Mouse (Mus musculus) ES-Bruce4 (cell line): Measurements from ENCODE around the gene Zfp719. TPM values are rescaled to one million over a fixed set of nuclear protein-coding genes. Genes with fewer than 3 reads are reported as not detected.
A peak's percentile ranks its signal among the peaks of the same experiment; 100 is the strongest.

Source experiments
- H3K27ac ChIP-seq: 2 replicates; pipeline ENCODE4 v1.5.1; 2012; ENCODE audit warnings: low read length, inconsistent platforms; ENCODE audit not compliant: insufficient read depth
- H3K27me3 ChIP-seq: 2 replicates; pipeline ENCODE4 v1.6.1; 2012; ENCODE audit warnings: mild to moderate bottlenecking, low read length, inconsistent platforms; ENCODE audit not compliant: control insufficient read depth, poor library complexity, insufficient read depth, severe bottlenecking
- H3K36me3 ChIP-seq: 2 replicates; pipeline ENCODE4 v1.6.1; 2012; ENCODE audit warnings: inconsistent platforms, mild to moderate bottlenecking, low read length, moderate library complexity; ENCODE audit not compliant: control insufficient read depth, poor library complexity, insufficient read depth, severe bottlenecking
- H3K4me1 ChIP-seq: one replicate; pipeline ENCODE4 v1.8.1; 2011; ENCODE audit warnings: low read length; ENCODE audit not compliant: control insufficient read depth, insufficient read depth
- H3K4me3 ChIP-seq: 2 replicates; pipeline ENCODE4 v1.5.1; 2011; ENCODE audit warnings: low read depth, mild to moderate bottlenecking, low read length
- H3K9ac ChIP-seq: 2 replicates; pipeline ENCODE4 v1.6.1; 2012; ENCODE audit warnings: low read depth, mild to moderate bottlenecking, inconsistent platforms; ENCODE audit not compliant: poor library complexity, severe bottlenecking
- H3K9me3 ChIP-seq: replicated peaks from 2 replicates; pipeline ENCODE4 v1.6.1; 2012; ENCODE audit warnings: mild to moderate bottlenecking, low read length, inconsistent platforms; ENCODE audit not compliant: control insufficient read depth, poor library complexity, insufficient read depth, severe bottlenecking
- CTCF ChIP-seq: IDR thresholded peaks from one replicate; pipeline ENCODE4 v1.8.1; 2011; ENCODE audit warnings: low read depth, low read length
- EP300 ChIP-seq: IDR thresholded peaks from 2 replicates; pipeline ENCODE4 v1.6.1; 2011; ENCODE audit warnings: low read depth, low read length; ENCODE audit not compliant: insufficient read depth
- POLR2A ChIP-seq: IDR thresholded peaks from one replicate; pipeline ENCODE4 v1.8.1; 2011; ENCODE audit warnings: low read length; ENCODE audit not compliant: insufficient read depth
- polyA plus RNA-seq: library from polyadenylated mRNA; stranded (reverse); fragments of >200 nt; gene quantifications from 2 replicates; pipeline ENCODE4 v1.2.4, GENCODE M21; 2011; ENCODE audit warnings: low read depth; ENCODE audit not compliant: missing spikeins, insufficient read depth, insufficient read length

Zfp719 gene
- polyA plus RNA-seq, 1 experiment: 9.4 TPM

DNA sequence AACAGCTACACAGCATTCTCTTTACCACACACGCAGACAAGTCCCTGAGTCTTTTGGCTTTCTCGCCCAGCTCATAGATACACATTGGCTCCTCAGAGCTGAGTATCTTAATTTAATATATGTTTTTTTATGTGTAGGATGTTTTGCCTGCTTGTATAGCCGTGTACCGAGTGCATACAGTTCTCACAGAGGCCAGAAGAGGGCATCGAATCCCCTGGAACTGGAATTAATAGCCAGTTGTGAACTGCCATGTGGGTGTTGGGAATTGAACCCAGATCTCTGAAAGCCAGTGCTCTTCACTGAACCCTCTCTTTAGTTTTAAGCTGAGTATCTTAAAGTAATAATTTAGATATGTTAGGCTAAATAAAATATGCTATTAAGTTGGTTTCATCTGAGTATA, 5.4 kb downstream of the Zfp719 start:
- Histone ChIP-seq H3K27me3 (no peaks in the 10 kb centered on the region), H3K9me3 (no peaks in the 10 kb centered on the region), H3K4me1 (peaks cover 2% of the 10 kb centered on the region), H3K27ac (no peak overlapping the region), H3K36me3 (peaks cover 48% of the 10 kb centered on the region), H3K9ac (no peak overlapping the region), H3K4me3 (no peak overlapping the region)
- peak; percentile 22 for TF ChIP-seq CTCF
- no peak for TF ChIP-seq POLR2A
- no peak for TF ChIP-seq EP300

DNA sequence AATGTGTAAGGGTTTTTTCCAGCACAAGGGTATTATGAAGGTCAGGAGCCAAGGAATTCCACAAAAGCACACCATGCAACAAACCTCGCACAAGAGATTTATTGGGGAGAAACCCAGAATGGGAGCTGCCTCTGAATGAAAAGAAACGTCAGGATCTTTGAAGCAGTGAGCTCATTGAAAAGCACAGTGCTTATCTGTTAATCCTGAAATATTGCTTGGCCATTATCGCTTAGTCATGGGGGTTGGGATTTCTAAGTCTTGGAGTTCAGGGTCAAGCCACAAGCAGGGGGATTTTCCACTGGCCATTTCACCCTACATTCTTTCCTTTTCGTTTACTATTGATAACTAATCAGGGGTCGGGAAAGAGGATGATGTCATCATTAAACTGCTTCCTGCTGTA, 22.5 kb downstream of the Zfp719 start:
- no peaks in the 10 kb centered on the region for H3K27me3 ChIP-seq
- peak overlapping the region; percentile 76 for H3K27ac ChIP-seq
- H3K4me1 ChIP-seq: peaks cover 3% of the 10 kb centered on the region
- H3K9me3 ChIP-seq: no peaks in the 10 kb centered on the region
- H3K4me3 ChIP-seq: no peak overlapping the region
- no peaks in the 10 kb centered on the region for H3K36me3 ChIP-seq
- peak overlapping the region; percentile 47; the same call in 1 of the 2 replicates for H3K9ac ChIP-seq
- TF ChIP-seq EP300 (no peak), CTCF (no peak), POLR2A (no peak)

DNA sequence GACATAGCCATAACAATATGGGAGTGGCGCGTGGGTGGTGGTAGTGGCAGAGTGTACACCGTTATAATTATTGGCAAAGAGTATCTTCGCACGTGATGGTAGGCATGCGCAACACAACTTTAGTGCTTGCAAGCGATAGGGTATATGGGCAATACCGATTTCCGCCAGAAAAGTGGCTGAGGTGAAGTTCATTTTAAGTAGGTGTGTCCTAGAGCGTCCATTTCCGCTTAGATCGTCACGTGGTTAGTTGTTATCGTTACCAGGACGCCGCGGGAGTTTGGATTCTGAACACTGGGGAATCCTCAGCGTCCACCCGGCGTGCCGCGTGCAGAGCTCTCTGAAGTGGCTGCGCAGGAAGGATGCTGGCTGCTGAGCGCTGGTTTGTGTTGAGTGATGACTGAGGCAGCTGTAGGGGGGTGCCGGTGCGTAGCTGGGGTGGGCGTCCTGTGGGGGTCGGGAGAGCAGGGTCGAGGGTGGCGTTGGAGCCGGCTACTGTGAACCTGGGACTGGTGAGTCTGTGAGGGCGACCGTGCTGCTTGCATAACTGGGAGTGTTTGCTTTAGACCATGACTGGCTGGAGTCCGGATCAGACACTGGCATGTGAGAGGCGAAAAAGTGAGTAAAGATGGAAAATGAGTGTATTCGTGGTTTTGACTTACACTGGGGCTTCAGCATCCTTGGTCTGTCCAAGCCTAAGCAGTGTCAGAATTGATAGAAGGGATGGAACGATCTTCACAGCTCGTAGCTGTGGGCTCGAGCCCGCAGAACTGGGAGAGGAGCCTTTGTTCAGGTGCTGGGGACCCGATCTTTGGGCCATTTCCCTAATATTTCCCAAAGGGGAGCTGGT, 27.7 kb downstream of the Zfp719 start, which contains the start of gene Zfp819:
TSS of gene Zfp819 (plus strand) at position 274 of the 847 bp plus-strand sequence.
- Histone ChIP-seq H3K27me3 (no peaks in the 10 kb centered on the region), H3K27ac (peak within 1 kb of the TSS; percentile 68), H3K4me1 (peaks cover 4% of the 10 kb centered on the region), H3K4me3 (peak within 1 kb of the TSS; percentile 69), H3K9ac (peak within 1 kb of the TSS; percentile 25), H3K36me3 (peaks cover 8% of the 10 kb centered on the region; the same call in 1 of the 2 replicates), H3K9me3 (no peaks in the 10 kb centered on the region)
- TF ChIP-seq EP300: no peak
- TF ChIP-seq CTCF: no peak
- no peak for TF ChIP-seq POLR2A

DNA sequence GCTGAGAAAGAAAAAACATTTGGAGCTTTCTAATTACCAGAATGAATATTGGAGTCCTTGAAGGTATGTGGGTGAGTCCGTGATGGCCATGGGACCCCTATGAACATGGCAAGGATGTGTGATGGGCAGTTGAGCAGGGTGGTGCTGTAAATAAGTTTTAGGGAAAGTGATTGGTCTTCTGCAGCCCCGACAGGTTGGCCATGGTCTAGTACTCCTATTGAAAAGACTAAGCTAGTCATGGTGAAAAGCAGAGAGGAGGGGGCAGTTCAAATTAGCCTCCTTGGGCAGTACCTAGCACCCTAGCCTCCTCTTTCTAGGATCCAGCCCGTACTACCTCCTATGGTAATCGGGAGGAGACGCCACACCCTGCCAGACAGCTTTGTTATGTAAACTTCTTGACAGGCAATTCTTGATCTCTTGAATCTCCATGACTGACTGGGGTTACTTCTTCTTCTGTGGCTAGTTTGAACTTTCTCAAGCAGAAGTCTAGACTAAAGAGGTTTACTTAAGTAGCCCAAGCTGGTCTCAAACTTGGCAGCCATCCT, 28.4 kb downstream of the Zfp719 start:
- Histone ChIP-seq H3K4me3 (peak overlapping the region; percentile 69), H3K36me3 (peaks cover 13% of the 10 kb centered on the region), H3K27ac (peak overlapping the region; percentile 90), H3K9me3 (no peaks in the 10 kb centered on the region), H3K27me3 (no peaks in the 10 kb centered on the region), H3K9ac (peak overlapping the region; percentile 25; the same call in 1 of the 2 replicates), H3K4me1 (peaks cover 4% of the 10 kb centered on the region)
- TF ChIP-seq EP300 (peak; percentile 70; the same call in 1 of the 2 replicates), POLR2A (no peak)

DNA sequence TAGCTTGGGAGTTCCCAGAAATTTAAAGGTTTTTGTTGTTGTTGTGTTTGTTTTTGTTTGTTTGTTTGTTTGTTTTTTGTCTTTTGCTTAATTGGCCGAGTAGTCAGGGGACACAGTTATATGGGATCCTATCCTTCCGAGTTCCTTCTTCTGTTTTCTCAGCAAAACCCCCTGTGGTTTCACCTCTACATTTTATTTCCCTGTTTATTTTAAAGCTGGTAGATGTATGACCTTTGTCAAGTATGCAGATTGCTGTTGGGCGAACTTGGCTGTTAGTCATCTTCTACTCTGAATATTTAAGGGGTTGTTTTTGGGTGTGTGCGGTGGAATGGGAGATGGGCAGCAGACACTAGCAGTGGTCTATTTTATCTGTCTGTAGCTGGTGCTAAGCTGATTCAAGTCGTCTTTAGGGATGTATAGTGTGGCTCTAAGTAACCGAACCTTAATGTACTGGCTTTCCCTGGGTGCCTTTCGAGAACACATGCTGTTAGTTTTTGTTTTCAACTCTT, 29.0 kb downstream of the Zfp719 start:
- Histone ChIP-seq H3K9ac (peak overlapping the region; percentile 18; the same call in 1 of the 2 replicates), H3K27ac (peak overlapping the region; percentile 90), H3K9me3 (no peaks in the 10 kb centered on the region), H3K4me3 (no peak overlapping the region), H3K27me3 (no peaks in the 10 kb centered on the region), H3K4me1 (peaks cover 4% of the 10 kb centered on the region), H3K36me3 (peaks cover 13% of the 10 kb centered on the region)
- TF ChIP-seq POLR2A (no peak), EP300 (no peak), CTCF (no peak)
